Comparison of ENCODE assay signal across 12 mouse cellular contexts in genomic region chr9:115206219-115206618, GRCm38 (mm10).
DNase-seq lines count a peak whose midpoint lies in the region; ATAC-seq and TF ChIP-seq lines count a peak whose summit lies in the region.
"Had no signal": no experiment of that assay in that cellular context is flagged by ENCODE, and none has a peak within 500 bp of the region (broad histone marks: within the 10 kb centered on the region; RNA-seq: fewer than 3 reads in every experiment).

No protein-coding gene starts in this region.

- no peak overlapping the region for H3K9ac ChIP-seq in forebrain, postnatal 0 days

- H3K27ac ChIP-seq in forebrain, postnatal 0 days (ENCODE audit: low read depth, low read length): no peak overlapping the region
- H3K27ac ChIP-seq: heart, embryonic 10.5 days; macrophage had no signal

- 61% methylated on average over 5 of the region's 5 CpGs for WGBS in forebrain, postnatal 0 days

- H3K36me3 ChIP-seq in forebrain, postnatal 0 days (ENCODE audit: insufficient read depth): no peaks in the 10 kb centered on the region
- H3K36me3 ChIP-seq: heart, embryonic 10.5 days had no signal

- DNase-seq in left cerebral cortex, postnatal 14 days (ENCODE audit: low spot score in 2 of 2): peak; percentile 30 to 45
- no peak for DNase-seq in left cerebral cortex, adult 8-10 months (ENCODE audit: low spot score in 2 of 2)
- DNase-seq in retina, postnatal 1 day: peak; percentile 32
- no peak for DNase-seq in retina, embryonic 14.5 days (ENCODE audit: low spot score)
- DNase-seq in forebrain, postnatal 0 days: peak; percentile 21
- DNase-seq in ovary, postnatal 36 days (ENCODE audit: low spot score): no peak
- DNase-seq in urinary bladder, postnatal 25 days (ENCODE audit: low spot score): no peak
- DNase-seq: adrenal gland, adult 8-10 months; kidney, adult 18-20 months; right cerebral cortex, postnatal 4 days had no signal

- no peak overlapping the region for H3K4me3 ChIP-seq in forebrain, postnatal 0 days (ENCODE audit: low read depth, low read length)

- no peaks in the 10 kb centered on the region for H3K4me1 ChIP-seq in forebrain, postnatal 0 days (ENCODE audit: insufficient read depth)

- no peak overlapping the region for H3K4me2 ChIP-seq in forebrain, postnatal 0 days (ENCODE audit: low read depth)

- intact Hi-C loops in left cerebral cortex, postnatal 14 days (cut with DNase I): no loop called here

- no peaks in the 10 kb centered on the region for H3K27me3 ChIP-seq in forebrain, postnatal 0 days (ENCODE audit: insufficient read depth, low read length)

- no peak for ATAC-seq in forebrain, postnatal 0 days

- no peak for TF ChIP-seq CTCF in forebrain, postnatal 0 days (IDR thresholded peaks at IDR 0.05; ENCODE audit: low read depth)

- H3K9me3 ChIP-seq in forebrain, postnatal 0 days (ENCODE audit: low read length): no peaks in the 10 kb centered on the region
- H3K9me3 ChIP-seq: heart, embryonic 10.5 days had no signal

Comparison
In these comparisons a context has a peak if more than half of its experiments do, and no peak if none do; other contexts are left out.
1. DNase-seq: peak in left cerebral cortex, postnatal 14 days (2 of 2), retina, postnatal 1 day (single experiment) and forebrain, postnatal 0 days (single experiment); none in left cerebral cortex, adult 8-10 months (0 of 2), retina, embryonic 14.5 days (single experiment), ovary, postnatal 36 days (single experiment) and urinary bladder, postnatal 25 days (single experiment).